In the genomic region with DNA sequence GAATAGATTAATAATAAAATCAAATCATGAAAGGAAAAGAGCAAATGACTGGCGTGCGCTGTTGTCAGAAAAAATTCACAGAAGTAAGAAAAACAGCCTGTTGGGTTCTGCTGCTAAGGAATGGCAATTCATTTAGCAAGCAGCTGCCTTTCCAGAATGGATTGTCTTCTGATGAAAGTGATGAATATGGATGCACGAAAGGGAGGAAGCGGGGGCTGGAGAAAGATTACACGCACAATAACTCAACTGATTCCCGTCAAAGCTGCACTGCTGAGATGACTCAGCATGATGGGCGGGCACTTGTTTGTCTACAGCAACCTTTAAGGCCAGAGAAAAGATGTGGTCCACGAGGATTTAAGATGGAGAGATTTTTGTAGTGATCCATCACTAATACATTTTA, we compare ENCODE assay signal across 11 mouse cellular contexts.
DNase-seq lines count a peak whose midpoint lies in the region; ATAC-seq lines count a peak whose summit lies in the region.
"Had no signal": no experiment of that assay in that cellular context is flagged by ENCODE, and none has a peak within 500 bp of the region (broad histone marks: within the 10 kb centered on the region; RNA-seq: fewer than 3 reads in every experiment).

No protein-coding gene starts in this region.

- no peaks in the 10 kb centered on the region for H3K9me3 ChIP-seq in hindbrain, embryonic 16.5 days (ENCODE audit: control insufficient read depth, low read length)
- H3K9me3 ChIP-seq in kidney, embryonic 14.5 days (ENCODE audit: control insufficient read depth, low read length), result no peaks in the 10 kb centered on the region
- H3K9me3 ChIP-seq: lung, embryonic 15.5 days had no signal

- no peaks in the 10 kb centered on the region for H3K36me3 ChIP-seq in hindbrain, embryonic 16.5 days (ENCODE audit: control insufficient read depth, insufficient read depth, low read length)
- no peaks in the 10 kb centered on the region for H3K36me3 ChIP-seq in kidney, embryonic 14.5 days (ENCODE audit: control insufficient read depth, insufficient read depth, low read length)
- H3K36me3 ChIP-seq: lung, embryonic 15.5 days had no signal

- no peak overlapping the region for H3K27ac ChIP-seq in hindbrain, embryonic 16.5 days (ENCODE audit: low read depth, low read length)
- H3K27ac ChIP-seq in kidney, embryonic 14.5 days (ENCODE audit: low read depth, low read length), result no peak overlapping the region
- H3K27ac ChIP-seq: lung, embryonic 15.5 days had no signal

- no peak overlapping the region for H3K4me3 ChIP-seq in hindbrain, embryonic 16.5 days (ENCODE audit: low read length)
- no peak overlapping the region for H3K4me3 ChIP-seq in kidney, embryonic 14.5 days (ENCODE audit: low read length)
- H3K4me3 ChIP-seq: lung, embryonic 15.5 days had no signal

- 28% methylated on average over 8 of the region's 8 CpGs for WGBS in hindbrain, embryonic 16.5 days
- 70% methylated on average over 8 of the region's 8 CpGs for WGBS in kidney, embryonic 14.5 days

- 0 out of 2 replicates have a peak overlapping the region, but pooled peaks have one; percentile 12 for H3K4me2 ChIP-seq in hindbrain, embryonic 16.5 days (ENCODE audit: low read length)
- no peak overlapping the region for H3K4me2 ChIP-seq in kidney, embryonic 14.5 days (replicated peaks; ENCODE audit: low read depth, low read length)
- H3K4me2 ChIP-seq: lung, embryonic 15.5 days had no signal

- ATAC-seq in hindbrain, embryonic 16.5 days, result no peak
- no peak for ATAC-seq in kidney, embryonic 14.5 days (ENCODE audit: low FRiP score, low TSS enrichment)

- no peaks in the 10 kb centered on the region for H3K27me3 ChIP-seq in hindbrain, embryonic 16.5 days (replicated peaks; ENCODE audit: control insufficient read depth, insufficient read depth, low read length)
- no peaks in the 10 kb centered on the region for H3K27me3 ChIP-seq in kidney, embryonic 14.5 days (ENCODE audit: control insufficient read depth, insufficient read depth, low read length)
- H3K27me3 ChIP-seq: lung, embryonic 15.5 days had no signal

- H3K4me1 ChIP-seq in hindbrain, embryonic 16.5 days (ENCODE audit: control insufficient read depth, insufficient read depth, low read depth, low read length), result peaks cover 3% of the 10 kb centered on the region
- H3K4me1 ChIP-seq in kidney, embryonic 14.5 days (ENCODE audit: control insufficient read depth, insufficient read depth, low read length), result no peaks in the 10 kb centered on the region
- H3K4me1 ChIP-seq: lung, embryonic 15.5 days had no signal

- peak; percentile 64 for DNase-seq in heart, adult 11 months
- no peak for DNase-seq in heart, adult 18-20 months
- DNase-seq in right cerebral cortex, postnatal 10 days (ENCODE audit: low spot score in 2 of 2), result peak; percentile 57 to 74
- no peak for DNase-seq in right cerebral cortex, postnatal 4 days
- peak; percentile 72 for DNase-seq in telencephalon, adult 2 months (ENCODE audit: low read depth, low spot score)
- DNase-seq in kidney, adult 9 months, result no peak
- DNase-seq: cerebellum, postnatal 25 days; kidney, postnatal 36 days had no signal

- H3K9ac ChIP-seq in hindbrain, embryonic 16.5 days (ENCODE audit: low read depth, low read length), result no peak overlapping the region
- no peak overlapping the region for H3K9ac ChIP-seq in kidney, embryonic 14.5 days (ENCODE audit: low read depth, low read length)
- H3K9ac ChIP-seq: lung, embryonic 15.5 days had no signal

Comparison
In these comparisons a context has a peak if more than half of its experiments do, and no peak if none do; other contexts are left out.
1. DNase-seq: peak in heart, adult 11 months (single experiment), right cerebral cortex, postnatal 10 days (2 of 2) and telencephalon, adult 2 months (single experiment); none in heart, adult 18-20 months (0 of 2), right cerebral cortex, postnatal 4 days (single experiment) and kidney, adult 9 months (single experiment).